Mouse (Mus musculus) CD4-positive, CD25-positive, alpha-beta regulatory T cell, adult 4 months (primary cell): ENCODE results near the gene Cep19. TPM values are rescaled to one million over a fixed set of nuclear protein-coding genes. Genes with fewer than 3 reads are reported as not detected.

Experiments
- ATAC-seq: one replicate; pipeline ENCODE4 v1.8.0; 2017
- polyA plus RNA-seq, 2 experiments: library from polyadenylated mRNA; unstranded; fragments of 100-300 nt; shearing (Covaris generic); gene quantifications; one replicate each; pipeline ENCODE4 v1.2.1; 2017

Gene Cep19
- polyA plus RNA-seq, 2 experiments from 2014 or later = 35.0 to 37.8 TPM

DNA sequence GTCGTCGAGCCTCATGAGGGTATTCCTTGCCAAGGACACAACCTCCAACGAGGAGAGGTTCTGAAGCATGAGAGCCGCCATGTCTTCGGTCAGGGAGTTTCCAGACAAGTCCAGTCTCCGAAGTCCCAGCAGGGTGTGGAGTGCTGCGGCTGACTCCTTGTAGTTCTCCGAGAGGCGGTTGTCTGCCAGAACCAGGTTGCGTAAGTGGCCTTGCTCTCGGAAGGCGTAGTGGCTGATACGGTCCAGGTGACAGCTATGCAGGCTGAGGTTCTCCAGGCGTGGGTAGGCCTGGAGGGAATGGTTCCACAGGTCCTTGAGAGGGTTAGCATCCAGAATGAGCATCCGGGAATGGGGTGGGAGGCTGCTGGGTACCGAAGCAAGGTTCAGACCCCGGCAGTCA lies 45.0 kb downstream of the Cep19 start:
- no peak for ATAC-seq

DNA sequence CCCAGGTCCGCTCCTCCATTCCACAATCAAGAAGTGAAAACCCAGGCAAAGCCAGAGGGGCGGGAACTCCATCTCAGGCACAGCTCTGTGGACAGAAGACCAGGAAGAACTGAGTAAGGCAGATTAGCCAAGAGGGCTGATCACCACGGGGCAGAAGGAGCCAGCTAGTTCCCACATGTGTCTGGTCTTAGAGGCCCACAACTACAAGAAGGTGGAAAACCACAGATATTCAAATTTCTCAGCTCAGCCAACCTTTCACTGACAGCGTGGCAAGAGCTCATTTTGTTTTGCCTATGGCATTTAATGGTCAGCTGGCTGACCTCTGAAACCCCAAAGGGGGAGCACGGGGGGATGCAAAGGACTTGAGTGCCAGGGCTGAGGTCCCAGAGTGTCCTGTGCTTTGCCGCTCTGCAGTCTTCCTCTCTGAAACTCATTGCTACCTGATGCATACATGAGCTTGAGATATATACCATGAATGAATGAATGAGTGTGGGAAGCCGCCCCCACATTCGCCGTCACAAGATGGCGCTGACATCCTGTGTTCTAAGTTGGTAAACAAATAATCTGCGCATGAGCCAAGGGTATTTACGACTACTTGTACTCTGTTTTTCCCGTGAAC lies 48.1 kb downstream of the Cep19 start:
- no peak for ATAC-seq

DNA sequence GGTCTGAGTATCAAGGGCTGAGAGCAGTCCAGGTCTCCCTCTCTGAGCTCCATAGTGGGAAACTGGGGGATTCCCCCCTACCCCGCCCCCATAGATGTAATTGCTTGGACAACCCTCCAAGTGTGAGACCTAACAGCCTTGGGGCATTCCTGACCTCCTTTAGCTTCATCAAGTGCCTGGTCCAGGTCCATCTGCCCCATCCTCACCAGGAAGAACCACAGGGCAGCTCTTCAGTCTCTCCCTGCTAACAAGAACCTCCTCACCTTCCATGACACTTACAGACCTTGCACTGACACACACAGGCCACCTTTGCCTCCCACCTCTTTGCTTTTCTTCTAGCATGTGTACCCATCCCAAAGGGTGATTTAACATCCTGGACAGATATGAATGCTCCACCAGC lies 54.4 kb downstream of the Cep19 start:
- no peak for ATAC-seq

DNA sequence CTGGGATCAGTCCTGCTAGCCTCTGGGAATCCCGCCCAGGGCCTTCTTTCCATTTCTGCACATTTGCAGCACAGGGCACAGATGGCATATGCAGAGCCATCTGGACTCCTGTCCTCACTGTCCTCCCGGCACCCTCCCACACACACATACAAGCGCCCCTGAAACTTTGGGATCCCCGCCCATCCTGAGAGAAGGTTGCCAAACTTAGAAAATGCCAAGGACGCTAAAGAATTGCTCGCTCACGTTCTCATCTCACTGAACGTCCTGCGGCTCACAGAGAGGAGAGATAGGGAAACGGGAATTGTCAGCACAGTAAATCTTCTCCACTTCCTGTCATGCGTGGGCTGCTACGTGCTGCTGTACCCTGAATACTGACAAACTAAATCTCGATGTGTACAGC lies 54.8 kb downstream of the Cep19 start:
- ATAC-seq = no peak

DNA sequence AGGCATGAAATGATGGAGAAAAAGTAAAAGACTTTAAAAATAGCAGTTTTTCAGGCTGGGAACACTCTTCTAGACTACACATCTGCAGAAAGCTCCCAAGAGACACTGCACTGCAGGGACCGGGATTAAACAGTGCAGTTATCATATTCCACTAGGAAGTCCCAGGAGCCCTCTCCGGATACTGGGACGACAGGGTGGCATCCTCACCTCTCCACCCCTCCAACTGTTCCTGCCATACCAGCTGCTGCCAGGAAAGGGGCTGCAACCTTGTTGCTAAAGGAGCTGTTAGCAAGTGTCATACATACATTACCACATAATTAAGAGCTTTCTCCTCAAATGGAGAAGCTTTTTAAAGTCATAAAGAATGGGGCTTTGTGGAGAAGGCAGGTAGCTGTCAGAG lies 57.1 kb downstream of the Cep19 start:
- ATAC-seq = no peak

DNA sequence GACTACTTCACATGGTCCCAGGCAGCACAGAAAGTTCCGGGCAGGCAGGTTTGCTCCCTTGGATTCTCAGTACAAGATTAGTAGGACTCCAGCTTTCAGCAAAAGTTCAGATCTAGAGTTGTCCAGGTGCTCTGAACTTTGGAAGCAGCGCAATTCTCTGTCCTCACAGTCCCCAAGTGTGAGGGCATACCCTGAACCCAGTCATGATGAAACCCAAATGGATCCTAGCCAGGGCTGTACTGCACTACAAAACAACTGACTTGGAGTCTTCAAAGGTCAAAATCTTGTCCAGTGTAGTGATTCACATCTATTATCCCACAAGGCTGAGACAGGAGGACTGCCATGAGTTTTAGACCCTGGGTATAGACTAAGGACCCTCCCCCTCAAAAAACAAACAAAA lies 57.8 kb downstream of the Cep19 start:
- no peak for ATAC-seq

Other genes with a start within 250 kb of the Cep19 start
- not detected for gene Meltf, start 221.0 kb upstream of the Cep19 start, polyA plus RNA-seq
- under 1 TPM; 0.65 to 0.67 TPM for gene Pigz, start 165.9 kb upstream of the Cep19 start, polyA plus RNA-seq
- gene 0610012G03Rik, start 151.3 kb upstream of the Cep19 start, polyA plus RNA-seq = 1 to 10 TPM; 1.3 to 2.6 TPM
- 10 to 100 TPM; 35.0 to 38.4 TPM for gene Ncbp2, start 151.3 kb upstream of the Cep19 start, polyA plus RNA-seq
- gene Senp5, start 96.5 kb upstream of the Cep19 start, polyA plus RNA-seq = 10 to 100 TPM in 1 of 2 experiments, 1 to 10 TPM in 1; 8.3 to 13.3 TPM
- 10 to 100 TPM; 65.2 to 77.0 TPM for gene Pak2, start 20.5 kb upstream of the Cep19 start, polyA plus RNA-seq
- 100 to 1,000 TPM; 108 to 131 TPM for gene Pigx, start 60 bp upstream of the Cep19 start, polyA plus RNA-seq
- 10 to 100 TPM; 61.7 to 77.0 TPM for gene Nrros, start 65.8 kb downstream of the Cep19 start, polyA plus RNA-seq
- not detected for gene Bex6, start 80.0 kb downstream of the Cep19 start, polyA plus RNA-seq
- 1 to 10 TPM; 5.3 to 5.5 TPM for gene Fbxo45, start 147.4 kb downstream of the Cep19 start, polyA plus RNA-seq
- 10 to 100 TPM; 21.4 to 22.3 TPM for gene Wdr53, start 147.4 kb downstream of the Cep19 start, polyA plus RNA-seq
- not detected for gene Smco1, start 171.7 kb downstream of the Cep19 start, polyA plus RNA-seq
- gene Rnf168, start 177.7 kb downstream of the Cep19 start, polyA plus RNA-seq = 1 to 10 TPM; 7.7 to 8.1 TPM
- 10 to 100 TPM; 15.4 to 22.3 TPM for gene Ubxn7, start 232.5 kb downstream of the Cep19 start, polyA plus RNA-seq